Mouse (Mus musculus) heart, postnatal 25 days (tissue): ENCODE measurements at regions not wholly inside any gene's neighbourhood (a gene's known extent, or its start where the extent isn't known, plus 50 kb on each side); places are given as distances from the start of the nearest gene placed in this dataset.
A peak's percentile ranks its signal among the peaks of the same experiment; 100 is the strongest.

Experiments used
- DNase-seq: peaks from one replicate; pipeline ENCODE4 v3.0.0; 2022; ENCODE audit warnings: low spot score
- intact Hi-C: fragments of 180-260 bp; cut with DNase I; formaldehyde crosslinking; loops from one replicate; pipeline ENCODE4 v1.15.1; 2025

GRCm38 (mm10) chr6:147803893-147804292, 243.2 kb upstream of the Far2 start:
- intact Hi-C loops = no loop called here
- no peak for DNase-seq

- DNase-seq = peak; percentile 7
- intact Hi-C loops = loop anchor here (2.0 to 10.0 kb wide), 4 partner anchors 134 to 803 kb away; partner anchors contain the start of gene Pthlh
These were observed 236.3 kb upstream of the Far2 start for GRCm38 (mm10) chr6:147810710-147811109.

DNA sequence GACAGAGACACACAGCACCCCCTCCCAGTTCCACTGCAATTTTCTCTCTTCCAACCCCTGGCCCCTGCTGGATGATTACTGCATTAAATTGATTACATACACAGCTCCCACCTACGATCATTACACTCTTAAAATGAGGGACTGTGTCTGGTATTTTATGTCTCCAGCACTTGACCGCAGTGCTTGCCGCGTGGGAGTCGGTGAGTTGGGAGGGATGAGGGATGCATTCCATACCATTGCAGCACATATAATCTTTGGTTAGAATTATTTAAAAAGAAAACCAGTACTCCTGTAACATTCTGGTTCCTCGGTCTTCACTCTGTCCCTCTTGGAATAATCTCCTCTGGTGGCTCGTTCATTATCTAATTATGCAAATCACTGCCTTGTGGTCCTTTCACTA, 230.2 kb upstream of the Far2 start:
- intact Hi-C loops = loop anchor here (10.0 kb wide), 2 partner anchors 128 to 552 kb away; partner anchors contain the start of gene Pthlh
- DNase-seq = no peak

DNA sequence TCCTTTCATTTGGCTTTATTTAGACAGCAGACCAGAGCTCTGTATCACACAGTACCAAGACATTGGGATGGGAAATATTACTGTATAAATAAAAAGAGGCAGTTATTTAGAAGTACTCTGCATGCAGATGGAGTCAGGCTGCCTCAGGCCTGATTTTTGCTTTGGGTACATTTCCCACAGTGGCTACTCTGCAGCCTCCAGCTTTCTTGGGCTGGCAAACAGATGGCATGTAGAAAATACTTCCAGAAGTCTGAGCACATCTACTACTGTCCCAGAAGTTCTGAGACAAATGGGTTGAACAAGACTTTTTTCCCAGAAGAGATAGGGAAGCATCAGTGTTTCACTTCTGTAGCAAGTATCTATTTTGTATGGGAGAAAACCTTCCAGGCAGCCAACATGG, 229.8 kb upstream of the Far2 start:
- intact Hi-C loops = loop anchor here (10.0 kb wide), 2 partner anchors 128 to 552 kb away; partner anchors contain the start of gene Pthlh

DNA sequence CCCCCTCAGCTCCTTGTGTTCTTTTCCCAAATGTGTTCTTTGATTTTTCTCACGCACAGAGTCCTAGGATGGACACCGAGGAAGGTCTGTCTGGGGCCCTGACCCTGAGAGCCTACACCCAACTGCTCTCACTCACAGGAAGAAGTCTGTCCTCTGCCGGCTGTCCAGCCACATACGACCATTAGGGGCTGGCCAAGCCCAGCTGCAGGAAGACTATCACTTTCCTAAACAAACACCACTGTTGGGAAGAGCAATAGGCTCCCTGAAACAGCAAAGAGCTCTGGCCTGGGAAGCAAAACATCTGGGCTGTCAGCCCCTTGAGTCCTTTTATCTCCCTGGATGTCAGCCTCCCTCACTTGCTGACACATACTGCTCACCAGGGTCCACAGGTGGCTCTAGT, 224.8 kb upstream of the Far2 start:
- peak; percentile 26 for DNase-seq

More for the DNA sequence above, 229.8 kb upstream of the Far2 start:
- no peak for DNase-seq

DNA sequence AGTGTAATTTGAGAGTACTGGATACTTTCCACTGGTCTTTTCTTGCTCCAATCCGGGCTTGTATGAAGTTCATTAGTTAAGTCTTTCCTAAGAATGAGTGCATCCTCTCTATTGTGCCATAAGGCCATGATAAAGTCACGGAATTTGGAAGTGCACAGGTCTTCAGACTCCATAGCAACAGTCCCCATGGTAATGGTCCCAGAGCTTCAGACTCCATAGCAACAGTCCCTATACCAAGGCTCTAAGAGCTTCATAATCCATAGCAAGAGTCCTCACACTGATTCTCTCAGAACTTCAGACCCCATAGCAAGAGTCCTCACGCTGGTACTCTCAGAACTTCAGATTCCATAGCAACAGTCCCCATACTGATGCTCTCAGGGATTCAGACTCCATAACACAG, 214.5 kb upstream of the Far2 start:
- intact Hi-C loops = no loop called here
- no peak for DNase-seq

More for the DNA sequence above, 224.8 kb upstream of the Far2 start:
- intact Hi-C loops = no loop called here

DNA sequence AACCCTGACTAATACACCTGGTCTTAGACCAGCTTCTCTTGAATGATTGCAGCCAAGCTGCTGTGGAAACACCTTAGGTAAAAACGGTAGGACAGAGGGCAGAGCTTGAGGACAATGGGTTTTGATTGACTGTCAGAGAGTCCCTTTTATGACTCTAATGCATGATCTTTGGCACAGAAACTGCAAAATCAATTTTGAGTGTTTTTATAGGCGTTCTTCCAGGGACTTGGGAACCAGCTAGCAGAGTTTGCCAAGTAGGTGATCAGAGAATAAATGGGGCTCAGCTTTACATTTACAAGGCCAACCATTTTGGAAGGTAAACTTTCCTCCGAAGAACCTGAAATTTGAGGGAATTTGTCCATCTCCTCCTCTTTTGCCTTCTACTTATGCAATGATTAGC, 213.6 kb upstream of the Far2 start:
- intact Hi-C loops = no loop called here
- DNase-seq = no peak

- no peak for DNase-seq
- intact Hi-C loops = no loop called here
These were observed 208.2 kb upstream of the Far2 start for GRCm38 (mm10) chr6:147838846-147839245.

- intact Hi-C loops = no loop called here
These were observed 197.1 kb upstream of the Far2 start for GRCm38 (mm10) chr6:147849988-147850387.

DNA sequence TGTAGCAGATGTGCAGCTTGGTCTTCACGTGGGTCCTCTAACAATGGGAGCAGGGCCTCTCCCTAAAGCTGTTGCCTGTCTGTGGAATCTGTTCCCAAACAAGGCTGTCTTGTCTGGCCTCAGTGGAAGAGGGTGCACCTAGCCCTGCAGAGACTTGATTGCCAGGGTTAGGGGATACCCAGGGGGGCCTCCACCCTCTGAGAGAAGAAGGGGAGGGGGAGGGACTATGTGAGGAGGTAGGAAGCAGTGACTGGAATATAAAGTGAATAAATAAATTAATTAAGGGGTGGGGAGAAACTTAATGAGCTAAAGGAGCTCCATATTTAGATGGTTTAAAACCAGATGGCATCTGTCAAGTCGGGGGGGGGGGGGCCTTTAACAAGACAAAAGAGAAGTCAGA, 185.9 kb upstream of the Far2 start:
- DNase-seq = no peak
- intact Hi-C loops = no loop called here

More at GRCm38 (mm10) chr6:147849988-147850387, 197.1 kb upstream of the Far2 start:
- DNase-seq = no peak

- DNase-seq = no peak
- intact Hi-C loops = no loop called here
These were observed 176.0 kb upstream of the Far2 start for GRCm38 (mm10) chr6:147871033-147871432.

- intact Hi-C loops = no loop called here
These were observed 173.9 kb upstream of the Far2 start for GRCm38 (mm10) chr6:147873173-147873572.

GRCm38 (mm10) chr6:147878485-147878884, 168.6 kb upstream of the Far2 start:
- DNase-seq = no peak
- intact Hi-C loops = no loop called here

More at GRCm38 (mm10) chr6:147873173-147873572, 173.9 kb upstream of the Far2 start:
- no peak for DNase-seq

GRCm38 (mm10) chr6:147885902-147886301, 161.2 kb upstream of the Far2 start:
- no peak for DNase-seq
- intact Hi-C loops = no loop called here

- intact Hi-C loops = no loop called here
- no peak for DNase-seq
These were observed 127.4 kb upstream of the Far2 start for GRCm38 (mm10) chr6:147919697-147920096.

GRCm38 (mm10) chr6:147921091-147921490, 126.0 kb upstream of the Far2 start:
- intact Hi-C loops = no loop called here
- DNase-seq = no peak

- no peak for DNase-seq
- intact Hi-C loops = no loop called here
These were observed 124.6 kb upstream of the Far2 start for GRCm38 (mm10) chr6:147922506-147922905.

DNA sequence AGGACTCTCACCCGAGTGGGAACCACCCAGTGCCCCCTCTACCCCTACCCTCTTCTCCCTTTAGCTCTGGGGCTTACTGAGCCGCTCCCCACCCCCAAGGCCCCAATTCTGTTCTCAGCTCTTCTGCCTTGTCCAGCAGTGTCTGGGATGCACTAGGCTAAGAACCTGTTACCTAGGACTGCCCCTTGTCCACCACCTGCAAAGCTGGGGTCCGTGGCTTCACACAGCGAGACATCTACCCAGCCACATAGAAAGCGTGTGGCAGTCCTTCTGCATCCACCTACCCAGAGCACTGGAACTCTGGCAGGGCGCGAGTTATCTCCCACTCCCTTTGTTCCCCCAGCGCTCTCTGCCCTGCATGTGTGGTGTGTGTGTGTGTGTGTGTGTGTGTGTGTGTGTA, 123.8 kb upstream of the Far2 start:
- no peak for DNase-seq
- intact Hi-C loops = no loop called here

DNA sequence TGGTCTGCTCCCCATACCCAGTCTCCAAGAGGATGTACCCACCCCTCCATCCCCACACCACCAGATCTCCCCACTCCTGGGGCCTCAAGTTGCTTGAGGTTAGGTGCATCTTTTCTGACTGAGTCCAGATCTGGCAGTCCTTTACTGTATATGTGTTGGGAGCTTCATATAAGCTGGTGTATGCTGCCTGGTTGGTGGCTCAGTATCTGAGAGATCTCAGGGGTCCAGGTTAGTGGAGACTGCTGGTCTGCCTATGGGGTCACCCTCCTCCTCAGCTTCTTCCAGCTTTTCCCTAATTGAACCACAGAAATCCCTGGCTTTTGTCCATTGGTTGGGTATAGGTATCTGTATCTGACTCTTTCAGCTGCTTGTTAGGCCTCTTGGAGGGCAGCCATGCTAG, 118.1 kb upstream of the Far2 start:
- DNase-seq = no peak
- intact Hi-C loops = no loop called here

GRCm38 (mm10) chr6:147944020-147944419, 103.0 kb upstream of the Far2 start:
- intact Hi-C loops = loop anchor here (10.0 kb wide), 1 partner anchor 129 kb away; no protein-coding TSS in a partner anchor
- no peak for DNase-seq

DNA sequence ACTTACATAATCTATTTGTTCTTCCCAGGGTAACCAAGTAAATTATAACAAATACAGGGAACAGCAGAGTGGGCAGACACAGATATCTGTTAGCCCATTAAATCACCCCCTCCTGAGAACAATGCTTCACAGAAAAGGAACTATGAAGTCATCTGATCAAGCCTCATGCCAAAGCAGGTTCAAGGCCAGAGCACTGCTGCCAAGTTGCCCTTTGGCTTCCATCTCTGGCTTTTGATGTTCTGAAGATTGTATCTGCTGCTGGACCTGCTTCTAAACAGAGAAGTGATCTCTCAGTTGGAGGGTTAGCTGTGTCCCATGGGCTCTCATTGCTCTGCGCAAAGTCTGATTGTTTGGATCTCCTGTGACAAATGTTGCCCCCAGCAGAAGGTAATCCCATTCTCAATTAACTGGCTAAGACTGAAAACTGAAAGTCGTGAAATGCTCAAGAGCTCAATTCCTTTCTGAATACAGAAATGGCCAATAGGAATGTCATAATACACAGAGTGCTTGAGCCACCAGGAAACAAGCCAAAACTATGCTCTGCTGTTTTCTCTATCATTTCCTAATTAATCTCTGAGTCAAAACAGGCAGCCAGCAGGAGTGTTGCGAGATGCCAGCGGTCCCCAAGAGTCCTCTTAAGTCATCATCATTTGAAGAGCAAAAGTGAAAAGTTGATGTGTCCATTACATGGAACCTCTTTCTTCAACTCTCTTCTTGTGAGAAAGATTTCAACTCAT, 102.0 kb upstream of the Far2 start:
- intact Hi-C loops = loop anchor here (10.0 kb wide), 1 partner anchor 130 kb away; no protein-coding TSS in a partner anchor
- no peak for DNase-seq

DNA sequence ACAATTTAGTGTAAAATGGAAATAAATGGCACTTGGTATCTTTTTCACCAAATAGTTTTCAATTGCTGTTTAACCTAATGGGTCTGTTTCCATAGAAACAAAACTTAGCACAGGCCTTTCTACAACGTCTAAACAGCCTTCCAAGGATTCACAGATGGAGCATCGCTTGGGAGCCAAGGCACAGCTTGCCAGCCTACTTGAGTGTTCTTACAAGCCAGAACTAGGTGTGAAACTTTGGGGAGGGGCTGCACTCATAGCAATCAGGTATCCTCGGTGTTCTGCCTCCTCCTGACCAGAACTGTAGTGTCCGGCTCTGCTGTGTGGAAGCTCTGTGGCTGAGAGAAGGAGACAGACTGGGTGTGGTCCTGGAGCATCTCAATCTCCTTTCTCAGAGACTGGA, 99.1 kb upstream of the Far2 start:
- no peak for DNase-seq
- intact Hi-C loops = loop anchor here (10.0 kb wide), 1 partner anchor 133 kb away; no protein-coding TSS in a partner anchor
